Mouse (Mus musculus): ENCODE results near the gene P3h4.

The P3h4 gene

DNA sequence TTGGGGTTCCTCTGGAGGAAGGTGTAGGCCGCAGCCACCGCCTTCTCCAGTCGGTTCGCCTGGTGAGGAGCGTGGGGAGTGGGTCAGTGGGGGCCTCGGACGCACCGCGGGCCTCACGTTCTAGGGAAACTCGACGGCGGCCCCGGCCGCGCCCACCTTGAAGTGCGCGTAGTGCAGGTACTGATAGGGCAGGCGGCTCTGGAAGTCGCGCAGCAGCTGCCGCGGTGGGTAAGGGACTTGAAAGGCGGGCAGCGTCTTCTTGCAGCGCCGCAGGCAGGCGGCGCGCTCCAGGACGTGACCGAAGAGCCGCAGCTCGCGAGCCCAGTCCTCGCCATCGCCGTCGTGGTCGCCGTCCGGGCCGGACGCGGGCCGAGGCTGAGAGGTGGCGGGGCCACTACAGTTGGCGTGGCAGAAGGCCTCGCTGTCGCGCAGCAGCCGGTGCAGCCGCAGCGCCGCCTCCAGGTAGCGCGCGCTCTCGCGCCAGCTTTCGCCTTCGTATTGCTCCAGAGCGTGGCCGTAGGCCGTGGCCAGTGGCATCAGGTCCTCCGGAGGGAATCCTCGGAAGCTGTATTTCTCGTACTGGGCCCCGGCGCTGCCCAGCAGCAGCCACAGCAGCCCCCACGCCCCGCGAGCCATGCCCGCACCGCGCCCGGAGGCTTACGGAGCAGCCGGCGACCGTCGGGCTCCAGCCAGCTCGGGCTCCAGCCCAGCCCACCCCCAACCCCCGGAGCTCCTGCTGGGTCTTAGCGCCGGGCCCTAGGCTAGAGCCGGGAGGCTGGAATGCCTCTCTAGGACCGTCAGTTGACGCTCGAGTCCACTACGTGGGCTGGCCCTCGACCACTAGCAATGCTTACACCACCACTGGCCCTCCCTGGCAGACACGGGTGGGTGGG lies at the start of gene P3h4:
Gene P3h4 (minus strand): TSS at position 816 of the 893 bp plus-strand sequence.
- in situ Hi-C loops (cut with MseI, MboI), result no loop called here

DNA sequence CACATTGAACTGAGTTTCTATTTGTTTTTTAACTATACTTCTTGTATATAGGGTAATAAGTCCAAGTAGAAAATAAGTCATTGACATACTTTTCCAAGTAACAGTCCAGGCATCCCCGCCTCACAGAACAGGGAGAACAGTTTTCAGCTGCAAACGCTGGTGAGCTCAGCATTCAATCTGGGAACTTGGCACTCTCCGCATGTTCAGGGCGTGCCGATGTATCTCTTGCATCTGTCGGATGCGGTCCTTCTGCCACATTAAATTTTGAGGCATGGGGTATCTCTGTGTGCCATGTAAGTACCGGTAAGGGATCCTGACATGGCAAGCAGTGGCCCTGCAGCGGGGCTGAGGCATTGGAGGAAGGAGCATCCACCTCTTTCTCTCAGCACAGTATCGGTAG lies 48.1 kb upstream of the P3h4 start:
- in situ Hi-C loops (cut with MseI, MboI), result no loop called here

DNA sequence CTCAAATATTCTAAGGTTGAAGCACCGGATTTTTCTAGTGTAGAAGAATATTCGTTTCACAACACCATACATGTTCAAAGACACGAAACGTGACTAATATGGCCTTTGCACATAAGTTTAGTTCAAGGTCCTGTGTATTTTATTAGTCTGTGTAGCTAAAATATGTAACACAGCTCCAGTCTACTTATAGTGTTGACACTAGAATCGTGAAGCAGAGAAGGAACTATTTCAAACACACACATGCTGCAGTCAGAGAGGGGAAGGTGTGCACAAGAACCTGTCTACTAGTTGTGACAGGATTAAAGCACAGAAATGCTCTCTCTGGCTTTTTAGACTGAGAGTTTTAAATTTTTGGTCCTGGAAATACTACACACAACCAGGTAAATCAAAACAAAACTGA lies 43.1 kb upstream of the P3h4 start:
- in situ Hi-C loops (cut with MseI, MboI), result no loop called here

DNA sequence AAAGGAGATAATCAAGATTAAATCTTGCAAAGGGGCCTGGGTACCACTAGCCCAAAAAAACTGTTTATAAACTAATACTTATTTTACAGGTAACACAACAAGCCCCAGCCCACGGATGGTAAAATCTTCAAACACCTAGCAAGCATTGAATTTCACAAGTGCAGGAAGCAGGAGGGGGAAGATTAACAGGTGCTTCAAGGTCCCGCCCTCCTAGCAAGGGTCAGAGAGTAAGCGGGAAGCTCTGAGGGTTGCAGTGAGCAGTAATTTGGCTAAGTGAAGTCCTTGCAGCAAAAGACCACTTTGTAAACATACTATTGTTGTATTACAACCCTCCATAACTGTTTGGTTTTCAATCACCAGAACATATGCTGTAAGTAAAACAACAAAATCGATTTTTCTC lies 42.6 kb upstream of the P3h4 start:
- in situ Hi-C loops (cut with MseI, MboI), result no loop called here

DNA sequence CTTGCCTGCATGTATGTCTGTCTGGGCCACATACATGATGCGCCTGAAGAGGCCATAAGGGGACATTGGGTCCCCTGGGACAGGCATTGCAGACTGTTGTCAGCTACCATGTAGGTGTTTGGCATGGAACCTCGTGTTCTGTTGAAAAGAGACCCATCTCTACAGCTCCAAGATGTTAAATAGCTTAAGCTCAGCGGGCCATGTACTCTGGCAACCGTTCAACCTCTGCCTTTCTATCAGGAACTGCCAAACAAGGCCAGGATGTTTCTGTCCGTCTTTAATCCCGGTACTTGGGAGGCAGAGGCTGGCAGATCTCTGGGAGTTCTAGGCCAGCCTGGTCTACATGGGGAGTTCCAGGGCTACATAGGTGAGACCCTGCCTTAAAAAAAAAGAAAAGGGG lies 28.0 kb upstream of the P3h4 start:
- in situ Hi-C loops (cut with MseI, MboI), result no loop called here

DNA sequence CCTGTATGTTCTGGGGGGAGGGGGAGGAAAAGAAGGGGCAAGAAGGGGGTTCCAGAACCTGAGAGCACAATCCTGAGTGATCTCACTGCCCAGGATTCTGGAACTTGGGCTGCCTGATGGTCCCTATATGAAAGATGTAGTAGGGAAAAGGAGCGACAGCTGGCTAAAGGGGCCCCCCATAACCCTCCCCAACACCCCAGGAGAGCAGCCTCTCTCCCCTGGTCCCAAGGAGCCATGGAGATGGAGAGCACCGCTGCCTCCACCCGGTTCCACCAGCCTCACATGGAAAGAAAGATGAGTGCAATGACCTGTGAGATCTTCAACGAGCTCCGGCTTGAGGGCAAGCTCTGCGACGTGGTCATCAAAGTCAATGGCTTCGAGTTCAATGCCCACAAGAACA lies 27.2 kb upstream of the P3h4 start, which contains the start of the genes Nt5c3b and Klhl10:
Gene Nt5c3b (minus strand): TSS at position 12 of the 400 bp plus-strand sequence.
Gene Klhl10 (plus strand): TSS at position 121 of the 400 bp plus-strand sequence.
- in situ Hi-C loops (cut with MseI, MboI), result no loop called here

DNA sequence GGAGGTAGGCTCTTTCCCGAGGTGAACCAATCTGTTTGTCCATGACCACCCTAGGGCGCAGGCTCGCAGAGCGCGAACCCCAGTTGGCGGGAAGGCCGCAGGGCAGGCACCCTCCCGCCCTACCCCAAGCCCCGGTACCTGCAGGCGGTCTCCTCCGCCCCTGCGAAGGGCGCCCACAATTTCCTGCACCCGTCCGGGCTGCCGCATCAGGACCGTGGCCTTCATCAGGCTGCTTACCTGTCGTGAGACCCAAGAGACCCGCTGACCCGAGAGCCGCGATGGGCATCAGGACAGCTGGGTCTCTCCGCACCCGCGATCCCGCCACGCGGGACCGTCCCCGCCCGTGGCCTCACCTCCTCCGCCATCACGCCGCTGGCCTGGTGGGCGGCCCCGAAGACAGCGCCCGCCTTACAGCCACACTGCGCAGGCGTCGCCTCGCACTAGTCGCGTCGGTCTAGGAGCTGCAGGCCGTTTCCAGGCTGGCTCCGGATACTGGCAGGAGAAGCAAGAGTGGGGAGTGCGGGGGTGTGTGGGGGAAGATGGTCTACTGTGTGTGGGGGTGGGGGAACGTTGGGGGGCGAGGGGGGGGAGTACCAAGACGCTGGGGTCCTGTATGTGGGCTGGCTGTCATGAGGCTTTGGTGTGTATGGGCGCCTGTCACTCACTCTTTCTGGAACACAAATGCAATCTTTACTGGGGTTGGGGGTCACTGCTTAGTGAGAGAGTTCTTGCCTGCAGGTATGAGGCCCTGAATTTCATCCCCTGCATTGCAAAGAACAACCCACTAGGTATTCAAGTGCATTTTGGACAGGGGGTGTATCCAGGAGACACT lies 26.3 kb upstream of the P3h4 start:
- in situ Hi-C loops (cut with MseI, MboI), result no loop called here

DNA sequence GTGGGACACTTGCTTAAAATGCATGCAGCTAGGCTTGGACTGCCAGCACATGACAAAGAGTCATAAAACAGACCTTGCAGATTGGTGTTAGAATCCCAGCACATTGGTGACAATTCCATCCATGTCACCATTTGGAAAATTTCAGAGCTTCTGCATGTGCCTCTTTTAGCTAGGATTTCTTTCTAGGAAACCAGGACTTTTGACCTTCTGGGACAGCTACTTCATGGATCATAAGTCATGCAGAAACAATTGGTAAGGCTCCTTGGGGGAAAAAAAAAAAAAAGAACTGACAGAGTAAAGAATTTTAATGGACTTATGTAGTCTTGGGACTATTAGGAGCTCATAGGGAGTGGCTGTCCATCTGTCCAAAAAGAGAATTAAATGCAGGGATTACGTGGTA lies 23.3 kb upstream of the P3h4 start:
- in situ Hi-C loops (cut with MseI, MboI), result no loop called here

DNA sequence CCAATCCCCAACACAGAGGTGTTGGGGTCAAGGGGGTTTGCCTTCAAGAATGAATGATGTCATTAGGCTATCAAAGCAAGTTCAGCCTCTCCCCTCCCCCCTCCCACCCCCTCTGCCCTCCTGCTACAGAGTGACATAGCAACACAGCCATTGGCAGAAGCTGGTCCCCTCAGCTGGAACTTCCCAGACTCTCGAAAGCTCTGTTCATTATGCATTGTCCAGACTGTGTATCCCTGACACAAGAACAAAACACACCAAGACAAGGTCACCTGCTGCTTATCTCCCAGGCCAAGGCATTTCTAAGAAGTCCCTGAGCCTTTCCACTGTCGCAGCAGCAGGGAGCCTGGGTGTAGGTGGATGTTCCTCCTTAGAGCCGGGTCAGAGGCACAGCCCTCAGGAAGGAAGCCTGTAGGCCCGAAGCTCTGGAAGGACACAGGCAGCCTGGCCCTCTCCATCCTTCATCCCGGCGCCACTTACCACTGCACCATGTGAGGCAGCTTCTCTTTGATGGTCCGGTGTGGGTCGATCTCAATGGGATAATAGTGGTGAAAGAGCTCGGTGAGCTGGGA lies 21.1 kb upstream of the P3h4 start:
- in situ Hi-C loops (cut with MseI, MboI), result no loop called here

DNA sequence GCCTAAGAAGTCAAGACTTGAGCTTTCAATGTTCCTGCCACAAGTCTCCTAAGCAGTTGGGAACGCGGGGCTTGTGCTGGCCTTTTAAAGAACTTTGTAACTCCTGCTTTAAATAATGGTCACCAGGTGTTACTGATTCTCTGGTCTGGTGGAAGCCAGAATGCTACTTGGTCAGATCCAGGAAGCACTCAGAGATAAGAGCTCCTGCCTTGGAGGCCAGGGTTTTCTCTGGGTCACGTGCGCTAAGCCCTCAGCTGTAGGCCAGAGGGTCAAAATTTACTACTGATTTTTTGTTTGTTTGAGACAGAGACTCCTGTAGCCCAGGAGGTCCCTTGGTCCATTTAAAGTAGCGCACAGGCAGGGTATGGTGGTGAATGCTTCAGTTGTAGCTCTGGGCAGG lies 17.4 kb upstream of the P3h4 start:
- in situ Hi-C loops (cut with MseI, MboI), result no loop called here

DNA sequence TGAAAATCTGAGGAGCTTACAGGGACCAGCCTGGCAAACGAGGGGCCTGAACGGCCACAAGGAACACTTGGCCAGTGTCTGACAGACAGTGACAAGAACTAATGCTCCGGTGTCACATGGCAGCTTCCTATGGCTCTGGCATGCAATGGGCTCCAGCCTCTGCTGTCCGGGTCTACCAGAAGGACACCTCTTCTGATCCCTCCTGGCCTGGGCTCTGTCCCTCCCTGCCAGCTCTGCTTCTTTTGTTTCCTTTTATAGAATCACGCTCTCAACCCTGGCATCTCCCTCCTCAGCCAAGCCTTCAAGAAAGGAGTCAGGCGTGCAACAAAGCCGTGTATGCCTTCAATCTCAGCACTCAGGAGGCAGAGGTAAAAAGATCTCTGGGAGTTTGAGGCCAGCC lies 15.4 kb upstream of the P3h4 start:
- in situ Hi-C loops (cut with MseI, MboI), result no loop called here

DNA sequence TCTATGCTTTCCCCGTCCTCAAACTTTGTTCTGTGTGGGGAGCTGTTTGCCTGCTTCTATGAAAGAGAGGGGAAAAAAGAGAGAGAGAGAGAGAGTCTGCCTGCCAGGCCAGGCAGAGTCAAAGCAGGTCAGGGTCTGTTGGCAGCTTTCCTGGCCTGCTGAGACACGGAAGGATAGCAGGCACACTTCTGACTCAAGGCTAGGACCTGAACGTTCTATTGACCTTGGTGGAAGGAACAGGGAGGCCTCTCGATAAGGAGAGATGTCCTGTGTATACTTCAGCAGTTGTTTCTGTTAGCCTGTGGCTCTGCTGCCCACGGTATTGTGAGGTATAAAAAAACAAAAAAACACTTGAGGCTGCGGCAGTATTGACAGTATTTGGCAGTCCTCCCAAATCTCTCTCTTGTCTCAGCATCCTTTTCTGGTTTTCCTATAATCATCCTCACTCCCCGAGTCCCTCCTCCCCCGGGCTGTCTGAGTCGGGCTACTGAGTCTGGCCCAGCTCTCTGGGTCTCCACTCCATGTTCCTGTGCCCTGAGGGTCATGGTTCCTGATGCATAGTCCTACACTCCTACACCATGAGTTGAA lies 14.1 kb upstream of the P3h4 start:
- in situ Hi-C loops (cut with MseI, MboI), result loop anchor here in 1 of 2 experiments (5.0 kb wide), 1 partner anchor 49 kb away; no protein-coding TSS in a partner anchor

DNA sequence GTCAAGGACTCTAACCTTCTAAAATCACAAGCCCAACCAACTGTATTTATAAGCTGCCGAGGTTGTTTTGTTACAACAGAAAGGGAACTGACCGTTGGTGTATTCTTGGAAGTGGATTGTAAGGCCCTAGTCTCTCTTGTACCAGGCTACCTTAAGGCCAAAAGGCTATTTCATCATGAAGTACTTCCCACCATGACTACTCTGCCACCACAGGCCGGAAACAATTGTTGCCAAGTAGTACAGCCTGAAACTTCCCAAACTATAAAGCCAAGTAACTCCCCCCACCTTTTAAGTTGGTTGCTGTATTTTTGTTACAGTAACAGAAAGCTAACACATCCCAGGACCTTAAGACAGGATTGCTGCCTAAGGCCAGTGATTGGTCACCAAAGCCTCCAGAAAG lies 12.2 kb upstream of the P3h4 start:
- in situ Hi-C loops (cut with MseI, MboI), result loop anchor here in 1 of 2 experiments (5.0 kb wide), 1 partner anchor 50 kb away; no protein-coding TSS in a partner anchor

DNA sequence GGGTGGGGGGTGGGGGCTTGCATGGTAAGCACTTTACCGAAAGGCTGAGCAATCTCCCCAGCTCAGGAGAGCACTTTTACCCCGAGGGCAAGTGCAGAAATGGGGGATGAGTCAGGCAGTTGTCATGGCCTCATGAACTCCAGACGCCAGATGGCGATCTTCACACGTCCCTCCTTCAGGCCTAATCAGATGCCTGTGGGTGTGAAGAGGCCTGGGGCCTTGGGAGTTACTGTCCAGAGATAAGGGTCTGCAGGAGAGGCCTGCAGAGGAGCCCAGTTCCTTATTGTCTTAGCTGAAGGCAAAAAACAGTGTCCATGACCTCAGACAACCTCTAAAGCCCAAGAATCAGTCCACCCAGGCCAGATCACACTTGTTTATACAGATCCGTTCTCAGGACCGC lies 11.2 kb upstream of the P3h4 start:
- in situ Hi-C loops (cut with MseI, MboI), result loop anchor here in 1 of 2 experiments (5.0 kb wide), 1 partner anchor 51 kb away; no protein-coding TSS in a partner anchor

DNA sequence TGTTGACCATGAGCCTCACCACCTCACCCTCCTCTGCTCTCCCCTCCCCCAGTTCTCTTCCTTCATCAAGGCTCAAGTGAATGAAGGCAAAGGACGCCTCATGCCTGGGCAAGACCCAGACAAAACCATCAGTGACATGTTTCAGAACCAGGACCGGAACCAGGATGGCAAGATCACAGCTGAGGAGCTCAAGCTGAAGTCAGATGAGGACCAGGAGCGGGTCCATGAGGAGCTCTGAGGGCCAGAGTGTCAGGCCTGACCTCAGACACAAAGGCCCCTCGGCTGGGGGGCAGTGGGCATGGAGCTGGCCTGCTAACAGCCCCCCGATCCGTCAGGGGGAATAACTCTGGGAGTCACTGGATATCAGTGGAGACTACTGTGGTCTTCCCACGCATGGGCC lies 9.2 kb upstream of the P3h4 start:
- in situ Hi-C loops (cut with MseI, MboI), result no loop called here

DNA sequence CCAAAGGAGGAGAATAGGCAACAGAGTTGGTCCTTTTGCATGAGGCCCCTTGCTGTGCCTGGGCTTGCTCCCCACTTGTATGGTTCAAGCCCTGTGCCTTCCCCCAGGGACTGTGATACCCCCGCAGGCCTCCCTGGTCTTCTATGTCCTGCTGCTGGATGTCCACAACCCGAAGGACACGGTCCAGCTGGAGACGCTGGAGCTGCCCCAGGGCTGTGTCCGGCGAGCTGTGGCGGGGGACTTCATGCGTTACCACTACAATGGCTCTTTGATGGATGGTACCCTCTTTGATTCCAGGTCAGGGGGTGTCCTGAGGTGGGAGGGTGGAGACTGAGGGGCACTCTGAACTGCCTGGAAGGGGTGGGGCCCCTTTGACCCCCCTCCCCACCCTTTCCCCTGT lies 6.9 kb upstream of the P3h4 start:
- in situ Hi-C loops (cut with MseI, MboI), result no loop called here

DNA sequence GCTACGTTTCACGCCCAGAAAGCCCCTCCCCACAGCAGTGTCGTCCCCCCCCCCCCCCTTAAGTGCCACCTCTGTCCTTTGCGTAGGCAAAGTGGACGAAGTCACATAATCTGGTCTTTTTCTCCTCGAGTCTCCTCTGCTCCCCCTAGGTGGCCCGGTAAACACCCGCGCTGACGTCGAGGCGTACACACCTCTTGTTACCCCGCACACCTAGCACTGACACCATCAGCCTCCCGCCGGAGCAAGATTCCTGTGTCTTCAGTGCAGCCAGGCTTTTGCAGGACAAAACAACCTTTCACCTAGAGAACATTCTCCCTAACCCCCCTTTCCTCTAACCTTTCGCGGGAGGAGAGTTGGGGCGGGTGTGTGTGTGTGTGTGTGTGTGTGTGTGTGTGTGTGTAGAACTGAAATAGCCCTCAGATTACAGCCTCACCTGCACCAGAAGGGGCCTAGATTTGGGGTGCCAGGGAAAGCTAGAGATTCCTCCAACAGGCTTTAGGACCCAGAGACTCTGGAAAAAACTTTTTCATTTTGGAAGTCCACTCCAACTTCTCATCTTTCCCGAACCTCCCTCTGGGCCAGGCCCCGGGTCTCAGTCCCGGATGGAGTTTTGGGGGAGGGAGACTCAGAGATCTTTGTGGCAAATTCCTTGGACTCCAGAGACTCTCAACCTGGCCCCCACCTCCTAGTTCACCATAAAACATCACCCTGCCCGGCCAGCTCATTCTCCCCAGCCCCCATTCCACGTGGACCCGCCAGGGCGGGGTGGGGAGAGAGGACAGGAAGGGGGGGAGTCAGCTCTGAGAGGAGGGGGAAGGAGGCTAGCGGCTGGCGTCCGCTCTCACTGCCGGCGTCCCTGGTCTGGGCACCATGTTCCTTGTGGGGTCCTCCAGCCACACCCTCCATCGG lies 532 bp upstream of the P3h4 start, which contains the start of gene Fkbp10:
Gene Fkbp10 (plus strand): TSS at position 784 of the 909 bp plus-strand sequence.
- in situ Hi-C loops (cut with MseI, MboI), result no loop called here

DNA sequence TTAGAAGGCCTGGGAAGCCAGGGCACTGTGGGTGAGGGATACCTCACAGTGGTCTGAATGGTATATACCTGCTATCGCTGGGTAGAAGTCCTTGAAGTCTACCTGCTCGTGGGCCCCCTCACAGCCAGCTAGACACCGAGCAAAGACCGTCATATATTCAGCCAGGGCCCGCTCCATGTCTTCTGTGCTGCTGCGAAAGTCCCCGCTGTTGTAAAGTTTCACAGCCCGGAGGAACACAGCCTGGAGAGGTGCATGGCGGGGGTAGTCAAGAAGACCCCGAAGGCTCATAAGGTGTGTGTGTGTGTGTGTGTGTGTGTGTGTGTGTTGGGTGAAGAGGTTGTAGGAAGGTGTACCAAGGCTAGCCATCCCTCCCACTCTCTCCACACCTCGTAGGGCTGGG lies 1.1 kb downstream of the P3h4 start:
- in situ Hi-C loops (cut with MseI, MboI), result no loop called here

DNA sequence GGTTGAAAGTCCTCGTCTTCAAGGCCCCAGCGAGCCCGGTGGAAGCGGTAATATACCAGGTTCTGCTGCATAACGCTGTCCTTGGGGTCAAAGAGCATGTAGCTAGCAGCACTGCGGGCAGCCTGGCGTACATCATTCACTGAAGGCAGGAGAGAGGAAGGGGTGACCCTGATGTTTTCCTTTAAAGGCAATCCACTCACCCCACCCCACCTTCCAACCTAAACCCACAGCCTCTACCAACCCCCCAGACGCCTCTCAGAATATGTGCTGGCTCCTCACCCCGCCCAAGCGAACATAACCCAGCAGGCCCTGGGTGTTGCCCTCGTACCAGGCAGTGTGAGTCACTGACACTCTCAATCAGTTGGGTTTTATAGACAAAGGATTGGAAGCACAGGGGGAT lies 2.9 kb downstream of the P3h4 start:
- in situ Hi-C loops (cut with MseI, MboI), result no loop called here

DNA sequence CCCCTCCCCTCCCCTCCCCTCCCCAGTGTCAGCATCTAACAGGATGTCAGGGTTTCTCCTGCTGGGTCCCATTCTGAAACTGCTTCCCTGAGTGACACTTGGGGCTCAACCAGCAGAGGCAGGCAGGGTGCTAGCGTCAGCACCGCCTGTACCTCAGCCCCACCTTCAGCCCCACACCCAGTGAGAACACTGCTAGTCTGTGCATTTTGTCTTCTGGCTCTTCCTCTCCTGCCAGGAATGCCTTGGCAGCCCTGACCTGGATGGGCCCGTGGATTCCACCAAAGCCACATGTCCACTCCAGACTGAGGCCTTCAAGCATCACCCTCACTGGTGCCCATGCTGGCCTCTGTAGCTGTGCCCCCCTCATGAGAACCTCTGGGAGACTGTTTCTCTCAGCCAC lies 5.0 kb downstream of the P3h4 start:
- in situ Hi-C loops (cut with MseI, MboI), result loop anchor here (5.0 kb wide), 2 partner anchors 42 to 47 kb away; no protein-coding TSS in a partner anchor
